Mouse (Mus musculus) forebrain, embryonic 10.5 days (tissue): Measurements from ENCODE around the gene Itk. TPM values are rescaled to one million over a fixed set of nuclear protein-coding genes. Genes with fewer than 3 reads are reported as not detected.
"Not testable (repeated sequence)": the region's sequence is repeated elsewhere in the genome, so short reads cannot be mapped to it uniquely, and the experiment has no call there.

Source experiments
- DNase-seq: peaks from one replicate; pipeline ENCODE4 v3.0.0-alpha.2; 2017; ENCODE audit warnings: low spot score; ENCODE audit errors: extremely low spot score
- H3K27ac ChIP-seq: fragments of 300-500 bp; sonication (generic); 2 replicates; pipeline ENCODE4 v1.5.1; 2016; ENCODE audit warnings: mild to moderate bottlenecking
- H3K27me3 ChIP-seq: fragments of 300-500 bp; sonication (generic); 2 replicates; pipeline ENCODE4 v1.6.1; 2016; ENCODE audit warnings: mild to moderate bottlenecking; ENCODE audit not compliant: poor library complexity, severe bottlenecking
- H3K36me3 ChIP-seq: fragments of 300-500 bp; sonication (generic); replicated peaks from 2 replicates; pipeline ENCODE4 v1.6.1; 2016; ENCODE audit warnings: mild to moderate bottlenecking, moderate library complexity
- H3K4me1 ChIP-seq: fragments of 300-500 bp; sonication (generic); 2 replicates; pipeline ENCODE4 v1.6.1; 2016
- H3K4me3 ChIP-seq: fragments of 300-500 bp; sonication (generic); 2 replicates; pipeline ENCODE4 v1.5.1; 2016; ENCODE audit warnings: mild to moderate bottlenecking, moderate library complexity
- H3K9me3 ChIP-seq: fragments of 300-500 bp; sonication (generic); 2 replicates; pipeline ENCODE4 v1.6.1; 2016; ENCODE audit warnings: mild to moderate bottlenecking, moderate library complexity
- WGBS: fragments of 180-500 bp; shearing (Covaris S2); methylation state at CpG from one replicate; pipeline ENCODE4 v1.1.7; 2016; 5-methylcytosine and 5-hydroxymethylcytosine counted together
- polyA plus RNA-seq: library from polyadenylated mRNA; unstranded; fragments of >200 nt; fragmentation: Nextera tagmentation; extraction: Ambion mirVana; gene quantifications from 2 replicates; pipeline ENCODE4 v1.2.1, GENCODE M21; 2016

Gene Itk
- not detected in 2 replicates for polyA plus RNA-seq

DNA sequence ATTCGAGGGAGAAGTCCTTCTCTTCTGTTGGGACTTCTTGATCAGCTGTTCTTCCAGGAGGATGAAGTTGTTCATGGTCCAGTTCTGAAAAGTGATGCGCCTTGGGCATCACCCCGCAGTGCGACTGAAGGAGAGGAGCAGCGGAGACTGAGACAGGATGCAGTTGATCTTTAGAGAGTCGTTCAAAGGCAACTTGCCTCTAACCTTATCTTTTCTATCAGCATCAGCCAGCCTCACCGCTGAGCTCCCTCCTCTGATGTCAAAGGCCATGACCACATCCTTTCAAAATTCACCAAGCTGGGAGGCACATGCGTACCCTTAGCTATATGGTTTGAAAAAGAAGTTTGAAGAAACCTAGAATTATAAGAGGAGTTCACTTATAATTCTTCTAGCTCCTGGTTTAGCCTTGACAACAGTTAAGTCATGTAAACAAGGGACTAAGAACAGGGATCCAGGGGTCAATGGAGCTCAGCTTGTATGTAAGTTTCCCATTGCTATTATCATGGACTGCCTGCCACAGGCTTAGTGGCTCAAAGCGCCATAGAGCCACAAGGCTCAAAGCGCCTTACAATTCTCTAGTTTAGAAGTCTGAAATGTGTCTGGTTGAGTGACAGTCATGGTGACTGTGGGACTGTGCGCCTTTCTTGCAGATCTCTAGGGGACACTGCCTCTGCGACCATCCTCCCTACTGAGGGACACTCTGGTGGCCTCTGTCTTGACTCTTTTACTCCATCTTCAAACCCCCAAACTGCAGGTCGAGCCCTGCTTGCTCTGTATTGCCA lies at the start of gene Itk:
TSS of gene Itk (minus strand) at position 180 of the 782 bp plus-strand sequence.
- WGBS, result 86% methylated on average over 13 of the region's 13 CpGs

DNA sequence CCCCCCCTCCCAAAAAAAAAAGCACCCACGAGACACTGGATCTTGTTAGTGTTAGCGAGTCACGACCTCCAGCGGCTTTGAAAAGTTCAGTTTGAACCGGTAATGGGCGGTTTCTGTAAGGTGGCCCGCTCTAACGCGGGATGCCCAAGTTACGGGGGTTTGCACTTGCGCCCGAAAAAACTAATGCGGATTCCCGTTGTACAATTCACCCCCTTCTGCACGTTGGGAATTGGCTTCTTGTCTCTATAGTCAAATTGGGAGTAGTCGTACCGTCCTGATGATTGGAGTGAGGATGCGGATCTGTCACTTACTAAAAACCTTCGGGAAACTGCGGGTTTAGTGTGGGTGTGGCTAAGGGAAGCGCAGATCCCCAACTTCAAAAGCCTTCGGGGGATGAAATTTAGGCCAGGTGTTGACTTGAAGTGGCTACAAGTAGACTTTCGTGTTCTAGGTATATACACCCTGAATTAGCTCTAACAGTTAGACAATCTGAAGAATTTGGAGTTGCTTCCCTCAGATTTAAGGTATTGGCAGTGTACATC lies 48.2 kb upstream of the Itk start:
- 2% methylated on average over 23 of the region's 23 CpGs for WGBS
- Histone ChIP-seq H3K4me3 (peak overlapping the region; percentile 95), H3K9me3 (no peaks in the 10 kb centered on the region), H3K4me1 (peaks cover 13% of the 10 kb centered on the region), H3K27me3 (no peaks in the 10 kb centered on the region), H3K27ac (peak overlapping the region; percentile 97), H3K36me3 (peaks cover 39% of the 10 kb centered on the region)
- peak; percentile 40 for DNase-seq

More for the DNA sequence above, at the start of gene Itk:
- Histone ChIP-seq H3K4me1 (peaks cover 6% of the 10 kb centered on the region), H3K27me3 (no peaks in the 10 kb centered on the region), H3K27ac (no peak within 1 kb of the TSS), H3K4me3 (no peak within 1 kb of the TSS), H3K36me3 (no peaks in the 10 kb centered on the region), H3K9me3 (no peaks in the 10 kb centered on the region)
- DNase-seq, result no peak

DNA sequence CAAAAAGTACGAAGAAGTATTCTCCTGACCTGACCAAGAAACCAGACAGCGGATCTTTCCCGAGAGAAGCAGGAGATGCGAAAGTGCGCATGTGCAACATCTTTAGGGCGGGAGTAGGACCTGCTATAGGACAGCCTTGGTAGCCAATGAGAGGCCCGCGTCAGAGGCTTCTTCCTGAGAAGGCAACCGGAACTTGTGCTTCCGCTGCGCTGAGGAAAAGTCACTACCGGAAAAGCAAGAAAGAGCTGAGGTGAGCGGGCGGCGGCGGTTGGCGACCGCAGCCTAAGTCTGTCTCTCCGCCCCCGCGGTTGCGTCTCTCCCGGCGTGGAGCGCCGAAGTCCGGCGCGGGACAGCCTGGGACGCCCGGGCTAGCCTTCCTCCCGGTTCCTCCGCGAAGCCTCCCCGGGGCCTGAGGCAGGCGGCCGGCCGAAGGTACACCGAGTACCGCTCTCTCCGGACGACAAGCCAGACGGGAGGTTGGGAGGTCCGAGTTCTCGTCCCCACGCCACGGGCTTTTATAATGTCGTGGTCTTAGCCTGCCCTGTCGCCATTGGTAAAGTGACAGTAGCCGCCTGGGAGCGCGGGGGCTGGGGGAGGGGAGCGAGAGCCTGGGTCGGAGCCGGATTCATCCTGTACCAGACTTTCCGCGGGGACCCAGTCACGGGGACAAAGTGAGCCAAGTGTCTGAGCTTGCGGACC lies 47.6 kb upstream of the Itk start, which contains the start of gene Med7:
TSS of gene Med7 (plus strand) at position 166 of the 699 bp plus-strand sequence.
- peaks cover 33% of the 10 kb centered on the region for H3K36me3 ChIP-seq
- no peaks in the 10 kb centered on the region for H3K9me3 ChIP-seq
- no peaks in the 10 kb centered on the region for H3K27me3 ChIP-seq
- under 1% methylated on average over 59 of the region's 59 CpGs for WGBS
- H3K27ac ChIP-seq, result peak within 1 kb of the TSS; percentile 97
- peaks cover 13% of the 10 kb centered on the region for H3K4me1 ChIP-seq
- H3K4me3 ChIP-seq, result peak within 1 kb of the TSS; percentile 95
- peak; percentile 94 for DNase-seq

DNA sequence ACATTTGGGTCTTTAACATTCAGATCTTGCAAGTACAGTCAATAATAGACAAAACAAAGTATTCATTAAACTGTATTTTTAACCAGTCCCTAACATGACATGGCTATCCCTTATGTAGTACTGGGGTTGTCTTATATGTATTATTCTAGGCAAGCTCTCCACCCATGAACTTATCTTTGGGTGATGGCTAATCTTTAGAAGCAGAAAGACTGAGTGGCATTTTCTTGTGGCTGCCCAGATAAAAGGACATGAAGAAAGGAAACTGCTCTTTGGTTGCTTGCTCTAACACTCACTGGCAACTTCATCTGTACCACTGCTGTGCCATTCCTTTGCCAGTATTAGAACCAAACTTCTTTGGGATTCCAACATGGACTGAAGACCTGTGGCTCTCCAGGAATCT lies 46.0 kb upstream of the Itk start:
- no peak overlapping the region for H3K4me3 ChIP-seq
- peaks cover 13% of the 10 kb centered on the region for H3K4me1 ChIP-seq
- no peak for DNase-seq
- no peak overlapping the region for H3K27ac ChIP-seq
- no peaks in the 10 kb centered on the region for H3K27me3 ChIP-seq
- H3K36me3 ChIP-seq, result peaks cover 17% of the 10 kb centered on the region
- no peaks in the 10 kb centered on the region for H3K9me3 ChIP-seq

DNA sequence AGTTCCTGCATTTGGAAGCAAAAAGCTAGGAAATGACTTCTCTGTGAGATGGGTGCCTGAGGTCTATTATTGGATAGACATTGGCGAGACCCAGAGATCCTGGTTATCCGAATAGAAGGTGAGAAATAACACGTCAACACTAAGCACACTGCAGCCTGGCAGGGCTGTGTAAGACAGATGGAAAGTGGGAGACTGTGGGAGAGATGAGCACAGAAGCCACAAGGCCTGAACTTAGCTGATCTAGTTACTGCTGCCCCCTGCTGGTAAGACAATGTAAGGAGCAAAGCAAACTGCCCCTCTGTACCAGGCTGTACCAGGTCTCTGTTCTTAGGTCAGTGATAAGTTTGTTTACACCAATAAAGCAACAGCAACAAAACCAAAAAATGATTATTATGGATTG lies 41.8 kb upstream of the Itk start:
- no peak overlapping the region for H3K27ac ChIP-seq
- no peaks in the 10 kb centered on the region for H3K9me3 ChIP-seq
- WGBS, result 29% methylated on average over 3 of the region's 3 CpGs
- peaks cover 2% of the 10 kb centered on the region; the same call in 1 of the 2 replicates for H3K4me1 ChIP-seq
- no peak overlapping the region for H3K4me3 ChIP-seq
- no peaks in the 10 kb centered on the region for H3K36me3 ChIP-seq
- peak; percentile 66 for DNase-seq
- H3K27me3 ChIP-seq, result no peaks in the 10 kb centered on the region

DNA sequence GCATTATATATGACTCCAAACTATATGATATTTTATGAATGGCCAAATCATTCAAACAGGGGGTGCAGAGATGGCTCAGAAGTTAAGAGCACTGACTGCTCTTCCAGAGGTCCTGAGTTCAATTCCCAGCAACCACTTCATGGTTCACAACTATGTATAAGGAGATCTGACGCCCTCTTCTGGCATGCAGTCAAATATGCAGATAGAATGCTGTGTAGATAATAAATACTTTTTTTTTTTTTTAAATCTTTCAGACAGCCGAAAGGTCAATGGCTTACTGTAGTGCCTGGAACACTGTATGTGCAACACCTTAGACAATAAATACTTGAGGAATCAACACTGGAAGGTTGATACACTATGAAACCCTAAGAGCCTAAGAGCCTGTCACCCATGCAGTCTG lies 40.8 kb upstream of the Itk start:
- Histone ChIP-seq H3K4me3 (no peak overlapping the region), H3K36me3 (no peaks in the 10 kb centered on the region), H3K4me1 (no peaks in the 10 kb centered on the region), H3K27ac (no peak overlapping the region), H3K27me3 (no peaks in the 10 kb centered on the region), H3K9me3 (no peaks in the 10 kb centered on the region)
- 87% methylated on average over 2 of the region's 2 CpGs for WGBS
- DNase-seq, result no peak

DNA sequence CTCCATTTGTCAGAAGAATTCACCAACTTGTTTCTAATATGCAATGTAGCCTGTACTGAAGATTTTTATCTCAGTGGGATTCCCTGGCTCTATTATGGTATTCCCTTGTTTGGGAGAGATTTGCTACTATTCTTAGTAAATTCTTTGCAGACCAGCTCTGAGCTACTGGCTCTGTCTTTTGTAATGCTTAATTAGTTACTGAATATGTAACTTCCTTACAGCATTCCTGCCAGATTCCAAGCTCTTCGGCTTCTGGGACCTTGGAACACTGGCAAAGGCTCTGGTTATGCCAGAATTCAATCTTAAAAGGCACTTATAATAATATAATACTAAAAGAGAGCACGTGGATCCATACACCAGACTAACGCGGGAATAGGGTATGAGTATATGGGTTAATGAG lies 38.8 kb upstream of the Itk start:
- not testable (repeated sequence) for DNase-seq, H3K4me3 ChIP-seq, H3K27ac ChIP-seq, H3K27me3 ChIP-seq, H3K4me1 ChIP-seq, H3K36me3 ChIP-seq, H3K9me3 ChIP-seq
- WGBS, result 46% methylated on average over 4 of the region's 4 CpGs

DNA sequence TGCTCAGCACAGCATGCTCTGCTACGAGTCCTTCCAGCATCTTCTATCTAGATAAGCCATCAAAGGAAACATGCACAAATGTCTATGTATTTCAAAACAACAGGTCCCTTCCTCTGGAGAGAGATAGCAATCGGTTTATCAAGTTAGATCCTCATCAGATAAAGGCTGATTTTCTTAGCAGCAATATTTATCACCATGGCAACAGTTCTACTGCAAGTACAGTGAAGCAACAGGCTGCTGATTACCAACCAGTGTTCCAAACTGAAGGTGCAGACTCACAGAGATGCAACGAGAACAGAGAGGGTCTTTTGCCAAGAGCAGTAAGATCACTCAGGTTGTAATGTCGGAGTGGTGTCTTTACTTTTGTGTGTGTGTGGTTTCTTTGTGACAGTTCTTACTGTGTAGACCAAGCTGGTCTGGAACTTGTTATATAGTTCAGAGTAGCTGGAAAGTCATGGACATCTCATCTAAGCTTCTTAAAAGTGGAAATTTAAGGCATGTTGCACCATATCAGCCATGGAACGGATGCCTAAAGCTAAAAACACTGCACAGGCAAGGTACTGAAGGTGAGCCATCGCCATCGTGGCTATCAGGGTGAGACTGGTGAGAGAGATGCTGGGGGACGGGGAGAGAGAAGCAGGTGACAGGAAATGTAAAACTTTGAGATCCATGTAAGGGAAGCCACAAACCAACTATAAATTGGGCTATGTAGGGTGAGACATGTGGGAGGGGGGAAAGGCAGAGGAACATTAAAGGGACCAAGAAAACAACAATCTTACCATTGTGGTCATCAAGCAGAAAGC lies 32.0 kb upstream of the Itk start:
- Histone ChIP-seq H3K4me1 (no peaks in the 10 kb centered on the region), H3K27ac (no peak overlapping the region), H3K27me3 (no peaks in the 10 kb centered on the region), H3K9me3 (no peaks in the 10 kb centered on the region), H3K36me3 (no peaks in the 10 kb centered on the region), H3K4me3 (no peak overlapping the region)
- no peak for DNase-seq
- 89% methylated on average over 8 of the region's 8 CpGs for WGBS

DNA sequence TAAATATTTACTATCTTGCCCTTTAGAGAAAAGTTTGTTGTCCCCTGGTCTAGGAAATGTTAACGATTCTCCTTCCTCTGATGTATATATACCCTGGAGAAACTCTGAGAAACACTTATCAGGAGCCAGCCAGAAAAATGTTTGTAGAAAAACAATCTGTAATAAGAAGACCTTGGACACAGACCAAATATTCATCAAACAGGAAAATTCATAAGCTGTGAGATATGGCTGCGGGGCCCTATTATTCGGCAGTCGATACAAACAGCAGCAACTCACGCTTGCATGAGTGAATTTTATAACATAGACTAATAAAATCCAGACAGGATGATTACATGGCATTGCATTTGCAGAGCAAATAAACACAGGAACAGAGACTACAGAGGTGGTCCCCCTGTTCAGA lies 29.5 kb upstream of the Itk start:
- Histone ChIP-seq H3K4me1 (no peaks in the 10 kb centered on the region), H3K4me3 (no peak overlapping the region), H3K27ac (no peak overlapping the region), H3K36me3 (no peaks in the 10 kb centered on the region), H3K27me3 (no peaks in the 10 kb centered on the region), H3K9me3 (no peaks in the 10 kb centered on the region)
- 92% methylated on average over 5 of the region's 5 CpGs for WGBS
- DNase-seq, result no peak

DNA sequence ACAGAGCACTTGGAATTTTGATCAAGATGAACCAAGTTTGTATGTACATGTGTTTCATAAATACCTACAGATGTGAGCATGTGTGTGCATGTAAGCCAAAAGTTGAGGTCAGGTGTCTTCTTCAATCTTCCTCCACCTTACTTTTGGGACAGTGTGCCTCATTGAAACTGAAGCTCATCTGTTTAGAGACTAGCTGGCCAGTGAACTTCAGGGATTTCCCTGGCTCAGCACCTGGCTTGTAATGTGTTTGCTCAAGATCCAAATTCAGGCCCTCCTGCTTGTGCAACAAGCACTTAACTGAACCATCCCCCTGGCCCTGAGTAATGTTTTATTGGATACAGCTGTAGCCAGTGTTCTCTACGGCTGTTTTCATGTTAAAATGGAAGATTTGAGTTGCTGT lies 29.1 kb upstream of the Itk start:
- Histone ChIP-seq H3K4me3 (no peak overlapping the region), H3K27me3 (no peaks in the 10 kb centered on the region), H3K4me1 (no peaks in the 10 kb centered on the region), H3K36me3 (no peaks in the 10 kb centered on the region), H3K27ac (no peak overlapping the region), H3K9me3 (no peaks in the 10 kb centered on the region)
- no peak for DNase-seq
- 68% methylated on average over 1 of the region's 1 CpGs for WGBS

DNA sequence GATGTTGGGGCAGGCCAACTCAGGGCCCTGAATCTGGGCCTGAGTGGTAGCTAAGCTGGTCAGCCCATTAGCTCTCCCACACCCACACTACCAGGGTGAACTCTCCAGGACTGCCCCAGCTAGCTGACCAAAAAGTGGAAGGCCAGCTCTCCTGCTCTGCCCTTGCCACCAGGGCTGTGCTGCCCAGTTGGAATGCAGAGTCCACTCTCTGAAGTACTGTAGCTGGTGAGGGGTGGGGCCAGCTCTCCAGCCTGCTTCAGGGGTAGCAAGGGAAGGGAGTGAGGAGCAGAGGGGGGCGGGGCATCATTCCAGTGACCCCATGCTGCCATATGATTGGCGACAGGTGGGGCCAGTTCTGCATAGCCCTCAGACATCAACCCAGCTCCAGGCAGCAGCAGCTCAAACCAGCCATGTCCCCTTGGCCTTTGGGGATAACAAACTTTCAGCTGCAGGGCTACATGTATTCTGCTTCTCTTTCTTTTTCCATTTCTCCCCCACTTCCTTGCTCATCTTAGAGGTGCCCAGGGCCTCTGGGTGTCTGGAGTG lies 20.8 kb upstream of the Itk start:
- Histone ChIP-seq H3K4me1 (0 out of 2 replicates have a peak, but pooled peaks cover 6% of the 10 kb centered on the region), H3K27me3 (no peaks in the 10 kb centered on the region), H3K27ac (no peak overlapping the region), H3K4me3 (no peak overlapping the region), H3K36me3 (no peaks in the 10 kb centered on the region), H3K9me3 (no peaks in the 10 kb centered on the region)
- DNase-seq, result no peak
- 67% methylated on average over 2 of the region's 2 CpGs for WGBS

DNA sequence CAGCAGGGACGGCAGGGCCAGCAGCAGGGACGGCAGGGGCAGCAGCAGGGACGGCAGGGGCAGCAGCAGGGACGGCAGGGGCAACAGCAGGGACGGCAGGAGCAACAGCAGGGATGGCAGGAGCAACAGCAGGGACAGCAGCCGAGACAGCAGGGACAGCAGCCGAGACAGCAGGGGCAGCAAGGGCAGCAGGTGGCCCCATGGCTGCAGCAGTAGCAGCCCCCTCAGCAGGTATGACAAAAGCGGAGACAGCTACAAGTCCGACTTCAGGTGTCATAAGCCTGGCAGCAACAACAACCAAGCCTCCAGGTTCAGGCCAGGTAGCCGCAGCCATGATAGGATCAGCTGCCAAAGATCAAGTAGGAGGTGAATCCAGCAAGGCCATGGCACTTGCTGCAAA lies 17.4 kb upstream of the Itk start:
- Histone ChIP-seq H3K9me3 (no peaks in the 10 kb centered on the region), H3K4me3 (no peak overlapping the region), H3K27me3 (no peaks in the 10 kb centered on the region), H3K36me3 (no peaks in the 10 kb centered on the region), H3K27ac (no peak overlapping the region), H3K4me1 (0 out of 2 replicates have a peak, but pooled peaks cover 6% of the 10 kb centered on the region)
- 41% methylated on average over 10 of the region's 10 CpGs for WGBS
- no peak for DNase-seq
